Mouse (Mus musculus) ES-Bruce4 (cell line): ENCODE data around the gene Hsdl2. TPM values are rescaled to one million over a fixed set of nuclear protein-coding genes. Genes with fewer than 3 reads are reported as not detected.

ENCODE experiments used
- H3K27ac ChIP-seq: 2 replicates; pipeline ENCODE4 v1.5.1; 2012; ENCODE audit warnings: low read length, inconsistent platforms; ENCODE audit not compliant: insufficient read depth
- H3K27me3 ChIP-seq: 2 replicates; pipeline ENCODE4 v1.6.1; 2012; ENCODE audit warnings: mild to moderate bottlenecking, low read length, inconsistent platforms; ENCODE audit not compliant: control insufficient read depth, poor library complexity, insufficient read depth, severe bottlenecking
- H3K36me3 ChIP-seq: 2 replicates; pipeline ENCODE4 v1.6.1; 2012; ENCODE audit warnings: inconsistent platforms, mild to moderate bottlenecking, low read length, moderate library complexity; ENCODE audit not compliant: control insufficient read depth, poor library complexity, insufficient read depth, severe bottlenecking
- H3K4me1 ChIP-seq: one replicate; pipeline ENCODE4 v1.8.1; 2011; ENCODE audit warnings: low read length; ENCODE audit not compliant: control insufficient read depth, insufficient read depth
- H3K4me3 ChIP-seq: 2 replicates; pipeline ENCODE4 v1.5.1; 2011; ENCODE audit warnings: low read depth, mild to moderate bottlenecking, low read length
- H3K9ac ChIP-seq: 2 replicates; pipeline ENCODE4 v1.6.1; 2012; ENCODE audit warnings: low read depth, mild to moderate bottlenecking, inconsistent platforms; ENCODE audit not compliant: poor library complexity, severe bottlenecking
- H3K9me3 ChIP-seq: replicated peaks from 2 replicates; pipeline ENCODE4 v1.6.1; 2012; ENCODE audit warnings: mild to moderate bottlenecking, low read length, inconsistent platforms; ENCODE audit not compliant: control insufficient read depth, poor library complexity, insufficient read depth, severe bottlenecking
- CTCF ChIP-seq: IDR thresholded peaks from one replicate; pipeline ENCODE4 v1.8.1; 2011; ENCODE audit warnings: low read depth, low read length
- EP300 ChIP-seq: IDR thresholded peaks from 2 replicates; pipeline ENCODE4 v1.6.1; 2011; ENCODE audit warnings: low read depth, low read length; ENCODE audit not compliant: insufficient read depth
- POLR2A ChIP-seq: IDR thresholded peaks from one replicate; pipeline ENCODE4 v1.8.1; 2011; ENCODE audit warnings: low read length; ENCODE audit not compliant: insufficient read depth
- polyA plus RNA-seq: library from polyadenylated mRNA; stranded (reverse); fragments of >200 nt; gene quantifications from 2 replicates; pipeline ENCODE4 v1.2.4, GENCODE M21; 2011; ENCODE audit warnings: low read depth; ENCODE audit not compliant: missing spikeins, insufficient read depth, insufficient read length

The Hsdl2 gene
- polyA plus RNA-seq, 1 experiment = 27.3 TPM

DNA sequence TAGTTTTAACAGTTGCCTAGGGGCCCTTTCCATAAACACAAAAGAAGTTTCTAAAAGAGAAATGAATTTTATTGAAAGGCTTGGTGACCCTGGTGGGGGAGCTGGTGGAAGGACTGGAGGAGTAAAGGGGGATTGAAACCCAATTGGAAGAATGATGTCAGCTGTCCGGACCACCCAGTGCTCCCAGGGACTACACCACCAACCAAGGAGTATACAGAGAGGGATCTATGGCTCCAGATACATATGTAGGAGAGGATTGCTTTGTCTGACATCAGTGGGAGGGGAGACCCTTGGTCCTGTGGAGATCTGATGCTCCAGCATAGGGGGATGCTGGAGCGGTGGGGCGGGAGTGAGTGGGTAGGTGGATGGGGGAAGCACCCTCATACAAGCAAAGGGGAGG lies 24.1 kb downstream of the Hsdl2 start:
- Histone ChIP-seq H3K9me3 (no peaks in the 10 kb centered on the region), H3K36me3 (no peaks in the 10 kb centered on the region), H3K27ac (no peak overlapping the region), H3K27me3 (no peaks in the 10 kb centered on the region), H3K4me3 (no peak overlapping the region), H3K4me1 (no peaks in the 10 kb centered on the region), H3K9ac (no peak overlapping the region)
- TF ChIP-seq CTCF = no peak
- TF ChIP-seq POLR2A = no peak
- no peak for TF ChIP-seq EP300

DNA sequence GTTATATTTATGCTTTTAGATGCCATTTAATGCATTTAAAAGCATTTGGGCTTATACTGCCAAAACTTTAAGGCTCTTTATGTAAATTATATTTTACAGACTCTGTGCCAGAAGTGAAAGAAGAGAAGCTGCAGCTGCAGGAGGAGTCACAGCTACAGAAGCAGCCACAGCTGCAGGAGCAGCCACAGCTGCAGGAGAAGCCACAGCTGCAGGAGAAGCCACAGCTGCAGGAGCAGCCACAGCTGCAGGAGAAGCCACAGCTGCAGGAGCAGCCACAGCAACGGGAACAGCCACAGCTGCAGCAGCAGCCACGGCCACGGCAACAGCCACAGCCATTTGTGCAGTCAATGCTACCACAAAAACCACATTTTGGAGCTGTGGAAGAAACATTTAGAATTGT lies 29.0 kb downstream of the Hsdl2 start:
- no peak overlapping the region for H3K27ac ChIP-seq
- H3K4me3 ChIP-seq = no peak overlapping the region
- H3K4me1 ChIP-seq = no peaks in the 10 kb centered on the region
- no peaks in the 10 kb centered on the region for H3K36me3 ChIP-seq
- TF ChIP-seq EP300 (no peak), CTCF (no peak), POLR2A (no peak)
- no peak overlapping the region for H3K9ac ChIP-seq
- H3K9me3 ChIP-seq = no peaks in the 10 kb centered on the region
- H3K27me3 ChIP-seq = no peaks in the 10 kb centered on the region

DNA sequence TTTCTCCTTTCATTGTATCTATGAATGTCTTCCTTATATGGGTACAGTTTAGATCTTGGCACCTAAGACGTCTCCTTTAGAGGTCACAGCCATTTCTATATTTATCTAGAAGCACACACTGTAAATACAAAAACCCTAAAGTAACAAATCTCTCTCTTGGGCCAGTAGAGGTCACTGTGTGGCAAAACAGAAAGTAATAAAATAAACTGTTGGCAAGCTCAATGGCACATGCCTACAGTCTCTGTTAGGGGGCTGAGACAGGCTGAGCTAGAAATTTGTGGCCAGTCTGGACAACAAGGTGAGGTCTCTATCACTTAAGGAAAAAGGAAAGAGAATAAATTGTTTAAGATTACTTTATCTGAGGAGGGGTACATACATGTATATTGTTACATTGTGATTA lies 33.6 kb downstream of the Hsdl2 start:
- Histone ChIP-seq H3K9ac (no peak overlapping the region), H3K4me1 (no peaks in the 10 kb centered on the region), H3K27ac (no peak overlapping the region), H3K4me3 (no peak overlapping the region), H3K9me3 (no peaks in the 10 kb centered on the region), H3K36me3 (no peaks in the 10 kb centered on the region), H3K27me3 (no peaks in the 10 kb centered on the region)
- TF ChIP-seq POLR2A = no peak
- TF ChIP-seq EP300 = no peak
- no peak for TF ChIP-seq CTCF

DNA sequence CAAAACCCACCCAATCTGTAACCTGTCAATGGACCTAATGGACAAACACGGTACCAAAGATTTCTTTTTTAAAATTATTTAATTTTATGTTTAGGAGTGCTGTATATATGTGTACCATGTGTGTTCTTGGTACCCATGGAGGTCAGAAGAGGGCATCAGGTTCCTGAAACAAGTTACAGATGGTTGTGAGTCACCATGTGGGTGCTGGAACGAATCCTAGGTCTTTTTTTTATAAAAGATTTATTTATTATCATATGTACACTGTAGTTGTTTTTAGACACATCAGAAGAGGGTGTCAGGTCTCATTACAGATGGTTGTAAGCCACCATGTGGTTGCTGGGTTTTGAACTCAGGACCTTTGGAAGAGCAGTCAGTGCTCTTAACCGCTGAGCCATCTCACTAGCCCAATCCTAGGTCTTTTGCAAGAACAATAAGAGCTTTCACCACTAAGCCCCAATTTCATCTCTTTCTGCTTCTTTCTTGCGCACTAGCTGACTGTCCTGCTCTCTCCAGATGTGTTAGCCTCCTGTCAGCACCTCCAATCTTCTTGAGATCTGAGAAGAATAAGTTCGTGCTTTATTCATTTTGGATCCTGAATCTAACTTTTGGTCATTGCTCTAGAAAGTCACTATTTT lies 38.4 kb downstream of the Hsdl2 start:
- Histone ChIP-seq H3K4me3 (no peak overlapping the region), H3K27me3 (no peaks in the 10 kb centered on the region), H3K36me3 (no peaks in the 10 kb centered on the region), H3K9me3 (no peaks in the 10 kb centered on the region), H3K27ac (no peak overlapping the region), H3K9ac (no peak overlapping the region), H3K4me1 (no peaks in the 10 kb centered on the region)
- TF ChIP-seq EP300 (no peak), CTCF (no peak)

DNA sequence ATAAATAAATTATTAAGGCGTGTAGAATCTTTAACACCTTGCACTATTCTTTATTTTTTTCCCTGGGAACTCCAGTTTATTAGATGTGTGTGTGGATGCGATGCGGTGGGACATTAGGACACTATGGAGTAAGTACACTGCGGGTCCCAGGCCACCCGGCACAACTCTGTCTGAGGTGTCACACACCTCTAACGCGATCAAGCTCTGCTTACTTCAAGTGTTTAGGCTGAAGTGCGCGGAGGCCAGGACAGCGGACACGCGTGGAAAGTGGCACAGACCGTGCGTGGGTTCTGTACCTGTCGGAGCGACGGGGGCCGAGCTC lies 44.3 kb downstream of the Hsdl2 start:
- peak overlapping the region; percentile 95 for H3K9ac ChIP-seq
- H3K9me3 ChIP-seq = no peaks in the 10 kb centered on the region
- H3K36me3 ChIP-seq = no peaks in the 10 kb centered on the region
- TF ChIP-seq EP300 (no peak), CTCF (no peak), POLR2A (no peak)
- no peaks in the 10 kb centered on the region for H3K27me3 ChIP-seq
- H3K27ac ChIP-seq = no peak overlapping the region
- H3K4me3 ChIP-seq = peak overlapping the region; percentile 90
- no peaks in the 10 kb centered on the region for H3K4me1 ChIP-seq

DNA sequence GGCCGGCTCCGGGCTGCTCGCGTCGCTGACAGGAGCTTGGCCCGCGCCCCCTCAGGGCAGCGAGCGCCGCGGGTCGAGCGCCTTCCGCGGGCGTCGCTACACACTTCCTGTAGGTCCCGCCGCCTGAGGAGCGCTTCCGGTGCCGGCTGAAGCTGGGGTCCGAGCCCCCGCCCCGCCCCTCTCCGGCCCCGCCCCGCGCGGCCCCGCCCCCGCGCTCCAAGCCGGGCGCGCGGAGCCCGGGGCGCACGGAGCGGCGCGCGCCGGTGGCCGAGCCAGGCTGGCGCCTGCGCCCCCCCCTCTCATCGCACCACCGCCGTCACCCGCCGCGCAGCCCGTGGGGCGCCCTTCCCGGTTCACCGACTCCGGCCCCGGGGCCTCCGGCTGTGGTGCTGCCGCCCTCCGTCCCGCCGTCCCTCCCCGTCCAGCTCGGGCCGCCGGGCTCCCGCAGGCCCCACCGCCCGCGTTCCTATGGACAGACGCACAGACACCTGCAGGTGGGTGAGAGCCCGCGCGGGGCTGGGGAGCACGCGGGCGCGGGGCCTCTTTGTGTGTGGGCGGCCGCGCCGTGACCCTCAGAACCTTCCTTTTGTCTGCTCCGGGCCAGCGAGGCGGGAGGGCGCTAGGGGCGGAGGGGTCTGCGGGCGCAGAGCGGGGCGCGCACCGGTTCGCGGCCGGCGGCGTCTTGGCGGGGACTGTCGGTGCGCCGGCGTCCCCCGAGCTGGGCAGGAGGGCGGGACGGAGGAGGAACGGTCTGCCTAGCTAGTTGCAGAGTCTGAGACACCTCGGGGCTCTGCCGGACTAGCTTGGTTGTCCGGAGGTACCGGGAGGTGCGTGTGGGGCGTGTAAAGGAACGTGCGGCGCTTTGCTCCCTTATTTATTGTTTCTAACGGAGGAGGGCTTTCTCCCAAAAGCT lies 44.9 kb downstream of the Hsdl2 start, which contains the start of gene E130308A19Rik:
TSS of gene E130308A19Rik (plus strand) at position 214 of the 913 bp plus-strand sequence.
- H3K27me3 ChIP-seq = no peaks in the 10 kb centered on the region
- no peak for TF ChIP-seq CTCF
- peak; percentile 23 for TF ChIP-seq POLR2A
- no peak for TF ChIP-seq EP300

More for the DNA sequence above, 44.9 kb downstream of the Hsdl2 start, which contains the start of gene E130308A19Rik:
- Histone ChIP-seq H3K9me3 (no peaks in the 10 kb centered on the region), H3K4me1 (no peaks in the 10 kb centered on the region), H3K27ac (peak within 1 kb of the TSS; percentile 6; the same call in 1 of the 2 replicates), H3K4me3 (peak within 1 kb of the TSS; percentile 90), H3K36me3 (no peaks in the 10 kb centered on the region), H3K9ac (peak within 1 kb of the TSS; percentile 95)
